Mouse (Mus musculus) kidney, postnatal 14 days (tissue): ENCODE data around the gene Frs2.
"Not testable (repeated sequence)": the region's sequence is repeated elsewhere in the genome, so short reads cannot be mapped to it uniquely, and the experiment has no call there.

Experiments
- DNase-seq: peaks from one replicate; pipeline ENCODE4 v3.0.0; 2022; ENCODE audit warnings: mixed read lengths

The Frs2 gene

DNA sequence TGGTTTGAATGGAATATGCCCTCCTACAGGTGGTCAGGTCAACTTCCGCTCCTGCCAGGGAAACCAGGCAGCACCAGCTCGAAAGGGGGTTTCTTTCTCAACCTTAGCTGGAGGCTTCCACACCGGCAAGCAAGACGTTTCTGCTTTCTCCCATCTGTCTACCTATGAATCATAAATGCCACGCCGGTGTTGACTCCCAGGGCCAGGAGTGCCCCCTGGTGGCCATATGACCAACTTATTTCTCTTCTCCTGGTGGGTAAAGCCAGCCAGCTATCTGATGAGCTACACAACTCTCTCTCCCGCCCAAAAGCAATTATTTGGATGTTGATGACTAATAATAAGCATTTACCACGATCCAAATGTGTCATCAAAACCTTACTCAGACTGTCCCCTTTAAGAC, 114.5 kb downstream of the Frs2 start:
- peak; percentile 86 for DNase-seq

DNA sequence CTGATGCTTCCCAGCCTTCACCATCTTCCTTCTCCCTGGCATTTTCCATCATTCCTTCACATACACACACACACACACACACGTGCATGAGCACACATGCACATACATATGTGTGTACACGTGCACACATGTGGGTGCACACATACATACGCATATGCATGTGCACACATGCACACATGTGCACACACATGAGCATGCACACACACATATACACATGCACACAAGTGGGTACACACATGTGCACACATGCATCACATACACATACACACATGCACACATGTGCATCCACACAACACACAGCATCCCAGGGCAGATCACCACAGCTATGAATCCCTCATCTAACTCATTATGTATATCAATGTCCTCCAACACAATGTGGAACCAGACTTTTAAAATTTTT, 117.2 kb downstream of the Frs2 start:
- no peak for DNase-seq

- no peak for DNase-seq
These were observed 122.2 kb downstream of the Frs2 start for GRCm38 (mm10) chr10:117026176-117026575.

GRCm38 (mm10) chr10:117025776-117026175, 122.6 kb downstream of the Frs2 start:
- not testable (repeated sequence) for DNase-seq

- DNase-seq = no peak
These were observed 124.6 kb downstream of the Frs2 start for GRCm38 (mm10) chr10:117023693-117024092.

- peak; percentile 58 for DNase-seq
These were observed 127.1 kb downstream of the Frs2 start for GRCm38 (mm10) chr10:117021020-117021754.
